Mouse (Mus musculus): ENCODE data around the gene Yipf3.

DNA sequence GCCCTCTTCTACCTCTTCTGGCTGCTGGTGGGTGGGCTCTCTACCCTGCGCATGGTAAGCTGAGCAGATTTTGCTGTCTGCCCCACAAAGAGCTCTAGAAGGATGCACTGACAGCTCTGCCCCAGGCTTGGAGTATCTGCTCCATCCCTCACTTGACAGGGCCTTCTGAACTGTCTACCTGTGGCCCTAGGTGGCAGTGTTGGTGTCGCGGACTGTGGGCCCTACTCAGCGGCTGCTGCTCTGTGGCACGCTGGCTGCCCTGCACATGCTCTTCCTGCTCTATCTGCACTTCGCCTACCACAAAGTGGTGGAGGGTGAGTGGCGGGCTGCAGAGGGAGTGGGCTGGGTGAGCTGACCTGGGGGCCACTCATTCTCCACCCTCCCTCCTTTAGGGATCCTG is 3.3 kb downstream of the Yipf3 start:
- TF ChIP-seq CTCF (IDR thresholded peaks at IDR 0.05; ENCODE audit: low read depth) (no peak), EP300 (IDR thresholded peaks at IDR 0.05; ENCODE audit: low read depth) (no peak)
